In the genomic region with DNA sequence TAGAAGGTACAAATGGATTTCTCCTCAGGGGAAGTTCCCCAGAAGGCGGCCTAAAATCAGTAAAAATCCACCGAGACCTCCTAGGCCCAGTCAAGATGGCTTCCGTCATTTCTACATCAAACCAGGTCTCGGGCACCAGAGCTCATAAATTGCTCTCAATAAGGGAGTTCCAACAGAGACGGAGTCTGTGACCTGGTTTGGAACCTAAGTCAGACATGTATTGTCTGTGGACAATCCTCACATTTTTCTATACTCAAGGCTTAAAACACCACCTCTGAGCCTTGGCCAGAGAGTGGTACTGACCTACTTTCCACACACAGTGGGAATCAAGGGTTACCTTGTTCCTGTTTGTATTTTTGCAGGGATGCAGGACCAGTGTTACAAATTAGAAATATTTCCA, we compare ENCODE assay signal across 12 mouse cellular contexts. TPM values are rescaled to one million over a fixed set of nuclear protein-coding genes. Genes with fewer than 3 reads are reported as not detected.
DNase-seq lines count a peak whose midpoint lies in the region; ATAC-seq and TF ChIP-seq lines count a peak whose summit lies in the region.
"Had no signal": no experiment of that assay in that cellular context is flagged by ENCODE, and none has a peak within 500 bp of the region (broad histone marks: within the 10 kb centered on the region; RNA-seq: fewer than 3 reads in every experiment).

No protein-coding gene starts in this region.

- ATAC-seq in stomach, embryonic 14.5 days (ENCODE audit: insufficient number of reproducible peaks, insufficient read depth, low FRiP score, low read depth): no peak
- no peak for ATAC-seq in stomach, postnatal 0 days (ENCODE audit: low FRiP score, low TSS enrichment)

- WGBS in stomach, embryonic 14.5 days: 80% methylated on average over 5 of the region's 5 CpGs
- WGBS in stomach, postnatal 0 days: 76% methylated on average over 5 of the region's 5 CpGs
- 82% methylated on average over 5 of the region's 5 CpGs for WGBS in limb, embryonic 10.5 days
- WGBS in olfactory bulb, adult 2 months: 54% methylated on average over 5 of the region's 5 CpGs

- no peaks in the 10 kb centered on the region for H3K27me3 ChIP-seq in stomach, embryonic 14.5 days (ENCODE audit: control insufficient read depth, insufficient read depth, low read length)
- H3K27me3 ChIP-seq in stomach, postnatal 0 days (ENCODE audit: control insufficient read depth, insufficient read depth, low read length): no peaks in the 10 kb centered on the region
- no peaks in the 10 kb centered on the region for H3K27me3 ChIP-seq in limb, embryonic 10.5 days (ENCODE audit: low read depth, poor library complexity, severe bottlenecking)

- no peaks in the 10 kb centered on the region for H3K9me3 ChIP-seq in stomach, embryonic 14.5 days (ENCODE audit: control insufficient read depth, low read depth, low read length)
- H3K9me3 ChIP-seq in stomach, postnatal 0 days (ENCODE audit: control insufficient read depth, low read length): no peaks in the 10 kb centered on the region
- no peaks in the 10 kb centered on the region for H3K9me3 ChIP-seq in limb, embryonic 10.5 days (replicated peaks)

- no peak overlapping the region for H3K4me2 ChIP-seq in stomach, embryonic 14.5 days (replicated peaks; ENCODE audit: low read depth, low read length)
- no peak overlapping the region for H3K4me2 ChIP-seq in stomach, postnatal 0 days (replicated peaks; ENCODE audit: low read depth)
- H3K4me2 ChIP-seq: liver, embryonic 11.5 days had no signal

- no peak for TF ChIP-seq CTCF in stomach, postnatal 0 days (IDR thresholded peaks at IDR 0.05; ENCODE audit: low read depth)
- no peak for TF ChIP-seq CTCF in olfactory bulb, adult 2 months (IDR thresholded peaks at IDR 0.05; ENCODE audit: insufficient read depth, low read depth, low read length)

- DNase-seq in cerebellum, postnatal 14 days: peak; percentile 37 to 56
- DNase-seq in cerebellum, postnatal 4 days (ENCODE audit: low spot score in 2 of 2): no peak
- DNase-seq in stomach, postnatal 0 days (ENCODE audit: low spot score): no peak
- no peak for DNase-seq in limb, embryonic 10.5 days (ENCODE audit: low spot score)
- DNase-seq in embryo, embryonic 9.5 days (ENCODE audit: extremely low spot score): no peak
- DNase-seq in frontal cortex, adult 2 months (ENCODE audit: extremely low spot score in 1 of 2, low spot score in 1 of 2): no peak
- DNase-seq: kidney, adult 11 months; right cerebral cortex, postnatal 4 days had no signal

- no peak for TF ChIP-seq EP300 in stomach, postnatal 0 days (optimal IDR thresholded peaks at IDR 0.05)

- peaks cover 16% of the 10 kb centered on the region; the same call in 1 of the 2 replicates for H3K36me3 ChIP-seq in stomach, embryonic 14.5 days (ENCODE audit: control insufficient read depth, insufficient read depth, low read length)
- H3K36me3 ChIP-seq in stomach, postnatal 0 days (ENCODE audit: control insufficient read depth, insufficient read depth, low read length): no peaks in the 10 kb centered on the region
- H3K36me3 ChIP-seq in limb, embryonic 10.5 days: peaks cover 18% of the 10 kb centered on the region

- TF ChIP-seq POLR2A in olfactory bulb, adult 2 months (IDR thresholded peaks at IDR 0.05; ENCODE audit: insufficient read depth, low read depth, low read length): no peak

- H3K4me3 ChIP-seq in stomach, embryonic 14.5 days (ENCODE audit: low read depth, low read length): 0 out of 2 replicates have a peak overlapping the region, but pooled peaks have one; percentile 2
- no peak overlapping the region for H3K4me3 ChIP-seq in stomach, postnatal 0 days (ENCODE audit: low read depth, low read length)
- peak overlapping the region; percentile 80; the same call in 1 of the 2 replicates for H3K4me3 ChIP-seq in limb, embryonic 10.5 days
- H3K4me3 ChIP-seq in olfactory bulb, adult 2 months (ENCODE audit: insufficient read depth, low read depth, low read length): no peak overlapping the region

- peaks cover 30% of the 10 kb centered on the region for H3K4me1 ChIP-seq in stomach, embryonic 14.5 days (ENCODE audit: control insufficient read depth, insufficient read depth, low read length)
- peaks cover 10% of the 10 kb centered on the region; the same call in 1 of the 2 replicates for H3K4me1 ChIP-seq in stomach, postnatal 0 days (replicated peaks; ENCODE audit: control insufficient read depth, insufficient read depth)
- peaks cover 79% of the 10 kb centered on the region for H3K4me1 ChIP-seq in limb, embryonic 10.5 days
- H3K4me1 ChIP-seq in olfactory bulb, adult 2 months (ENCODE audit: control insufficient read depth, insufficient read depth, low read length): peaks cover 25% of the 10 kb centered on the region

- H3K27ac ChIP-seq in stomach, embryonic 14.5 days (ENCODE audit: low read length): no peak overlapping the region; the same call in 1 of the 2 replicates
- H3K27ac ChIP-seq in stomach, postnatal 0 days (replicated peaks): no peak overlapping the region
- 0 out of 2 replicates have a peak overlapping the region, but pooled peaks have one; percentile 30 for H3K27ac ChIP-seq in limb, embryonic 10.5 days
- peak overlapping the region; percentile 25; the same call in 1 of the 2 replicates for H3K27ac ChIP-seq in olfactory bulb, adult 2 months (ENCODE audit: insufficient read depth, low read depth, low read length)

- no peak overlapping the region for H3K9ac ChIP-seq in stomach, embryonic 14.5 days (replicated peaks; ENCODE audit: low read depth, low read length)
- no peak overlapping the region for H3K9ac ChIP-seq in stomach, postnatal 0 days (ENCODE audit: low read length)

RNA-seq across cellular contexts. Expression of gene Tmem253, which starts 2.9 kb away (rescaled TPM):
- polyA plus RNA-seq in stomach, embryonic 14.5 days (2014; fragmentation: Nextera tagmentation; extraction: Ambion mirVana): 0.62 and 2.0 TPM in 2 replicates
- 4.6 and 4.9 TPM in 2 replicates for polyA plus RNA-seq in stomach, postnatal 0 days (2015; fragmentation: Nextera tagmentation; extraction: Ambion mirVana)
- polyA plus RNA-seq in limb, embryonic 10.5 days (2016; fragmentation: Nextera tagmentation; extraction: Ambion mirVana): 0.41 and 0.66 TPM in 2 replicates
- not detected in 2 replicates for polyA plus RNA-seq in olfactory bulb, adult 2 months (2012; ENCODE audit: insufficient read depth, insufficient read length, low replicate concordance, missing spikeins)
- polyA plus RNA-seq in frontal cortex, adult 2 months (2012; rRNA removed): 0.60 and 0.90 TPM in 2 replicates

RNA-seq across cellular contexts. Expression of gene Zfp219, which starts 8.0 kb away (rescaled TPM):
- 30.8 and 32.8 TPM in 2 replicates for polyA plus RNA-seq in stomach, embryonic 14.5 days (2014; fragmentation: Nextera tagmentation; extraction: Ambion mirVana)
- polyA plus RNA-seq in stomach, postnatal 0 days (2015; fragmentation: Nextera tagmentation; extraction: Ambion mirVana): 18.1 and 18.5 TPM in 2 replicates
- polyA plus RNA-seq in limb, embryonic 10.5 days (2016; fragmentation: Nextera tagmentation; extraction: Ambion mirVana): 45.6 and 51.1 TPM in 2 replicates
- polyA plus RNA-seq in olfactory bulb, adult 2 months (2012; ENCODE audit: insufficient read depth, insufficient read length, low replicate concordance, missing spikeins): not detected in 2 replicates
- polyA plus RNA-seq in frontal cortex, adult 2 months (2012; rRNA removed): 73.4 and 77.7 TPM in 2 replicates

RNA-seq across cellular contexts. Expression of gene Arhgef40, which starts 28.0 kb away (rescaled TPM):
- 116 and 118 TPM in 2 replicates for polyA plus RNA-seq in stomach, embryonic 14.5 days (2014; fragmentation: Nextera tagmentation; extraction: Ambion mirVana)
- polyA plus RNA-seq in stomach, postnatal 0 days (2015; fragmentation: Nextera tagmentation; extraction: Ambion mirVana): 32.9 and 36.4 TPM in 2 replicates
- 190 and 236 TPM in 2 replicates for polyA plus RNA-seq in limb, embryonic 10.5 days (2016; fragmentation: Nextera tagmentation; extraction: Ambion mirVana)
- polyA plus RNA-seq in olfactory bulb, adult 2 months (2012; ENCODE audit: insufficient read depth, insufficient read length, low replicate concordance, missing spikeins): not detected in 2 replicates
- 39.7 and 44.0 TPM in 2 replicates for polyA plus RNA-seq in frontal cortex, adult 2 months (2012; rRNA removed)

RNA-seq across cellular contexts. Expression of gene Olfr221, which starts 29.7 kb away (rescaled TPM):
- polyA plus RNA-seq in stomach, embryonic 14.5 days (2014; fragmentation: Nextera tagmentation; extraction: Ambion mirVana): not detected in 2 replicates
- polyA plus RNA-seq in stomach, postnatal 0 days (2015; fragmentation: Nextera tagmentation; extraction: Ambion mirVana): not detected in 2 replicates
- not detected in 2 replicates for polyA plus RNA-seq in limb, embryonic 10.5 days (2016; fragmentation: Nextera tagmentation; extraction: Ambion mirVana)
- polyA plus RNA-seq in olfactory bulb, adult 2 months (2012; ENCODE audit: insufficient read depth, insufficient read length, low replicate concordance, missing spikeins): not detected in 2 replicates
- polyA plus RNA-seq in frontal cortex, adult 2 months (2012; rRNA removed): 0.08 and 0.15 TPM in 2 replicates
- polyA plus RNA-seq: C2C12; liver, embryonic 11.5 days had no signal

Comparison
In these comparisons a context has a peak if more than half of its experiments do, and no peak if none do; other contexts are left out.
1. DNase-seq: peak in cerebellum, postnatal 14 days (2 of 2); none in cerebellum, postnatal 4 days (0 of 2), stomach, postnatal 0 days (single experiment), limb, embryonic 10.5 days (single experiment), embryo, embryonic 9.5 days (single experiment) and frontal cortex, adult 2 months (0 of 2).
2. H3K4me3 ChIP-seq: peak in stomach, embryonic 14.5 days (single experiment) and limb, embryonic 10.5 days (single experiment); none in stomach, postnatal 0 days (single experiment) and olfactory bulb, adult 2 months (single experiment).
3. H3K27ac ChIP-seq: peak in limb, embryonic 10.5 days (single experiment) and olfactory bulb, adult 2 months (single experiment); none in stomach, embryonic 14.5 days (single experiment) and stomach, postnatal 0 days (single experiment).
4. RNA of gene Arhgef40, which starts 28.0 kb away (polyA plus RNA-seq): 190 to 236 TPM in limb, embryonic 10.5 days, 116 to 118 TPM in stomach, embryonic 14.5 days, 39.7 to 44.0 TPM in frontal cortex, adult 2 months and 32.9 to 36.4 TPM in stomach, postnatal 0 days; not detected in olfactory bulb, adult 2 months; every median in the first group is over 10 times any median in the second.